11 mouse cellular contexts compared by ENCODE assay signal in the genomic region with DNA sequence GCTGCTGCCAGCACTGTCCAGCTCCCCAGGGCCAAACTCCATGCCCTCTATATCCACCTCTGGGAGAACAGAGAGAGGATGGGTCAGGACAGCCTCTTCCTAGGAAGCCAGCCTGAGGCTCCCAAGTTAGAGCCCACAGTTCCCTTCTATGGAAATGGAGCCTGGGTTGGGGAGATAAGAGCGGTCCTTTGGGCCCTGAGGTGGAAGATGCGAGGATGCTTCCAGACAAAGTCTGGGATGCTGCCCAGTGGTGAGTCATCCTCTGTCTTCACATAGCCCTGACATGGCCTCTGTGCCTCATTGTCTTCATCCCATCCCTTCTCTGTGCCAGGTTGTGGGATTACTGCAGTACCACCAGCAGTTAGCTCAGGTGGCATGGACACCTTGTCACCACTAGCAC. TPM values are rescaled to one million over a fixed set of nuclear protein-coding genes. Genes with fewer than 3 reads are reported as not detected.
A peak's percentile ranks its signal among the peaks of the same experiment; 100 is the strongest.
DNase-seq lines count a peak whose midpoint lies in the region; TF ChIP-seq lines count a peak whose summit lies in the region.
"Had no signal": no experiment of that assay in that cellular context is flagged by ENCODE, and none has a peak within 500 bp of the region (broad histone marks: within the 10 kb centered on the region; RNA-seq: fewer than 3 reads in every experiment).

No protein-coding gene starts in this region.

- DNase-seq in left cerebral cortex, adult 2 months (ENCODE audit: extremely low spot score in 1 of 2, low spot score in 2 of 2): peak; percentile 7 to 12
- no peak for DNase-seq in left cerebral cortex, adult 8-10 months (ENCODE audit: low spot score in 2 of 2)
- DNase-seq in urinary bladder, postnatal 25 days (ENCODE audit: low spot score): peak; percentile 3
- DNase-seq in urinary bladder, adult 18-20 months (ENCODE audit: low spot score in 2 of 2): no peak
- DNase-seq in cerebellum, adult 9-11 months: peak; percentile 73
- DNase-seq in embryo, embryonic 9.5 days (ENCODE audit: extremely low spot score): no peak
- no peak for DNase-seq in lung, postnatal 10 days
- DNase-seq: gastrocnemius, postnatal 10 days; liver had no signal

- no peak overlapping the region for H3K4me3 ChIP-seq in left cerebral cortex, adult 2 months
- H3K4me3 ChIP-seq: forebrain, embryonic 15.5 days; heart, embryonic 13.5 days had no signal

- intact Hi-C loops in left cerebral cortex, adult 2 months (cut with DNase I): no loop called here

- no peak for TF ChIP-seq CTCF in left cerebral cortex, adult 2 months (IDR thresholded peaks at IDR 0.05)

- H3K27ac ChIP-seq in left cerebral cortex, adult 2 months: peak overlapping the region; percentile 28; the same call in 1 of the 2 replicates
- H3K27ac ChIP-seq: forebrain, embryonic 15.5 days; heart, embryonic 13.5 days had no signal

RNA-seq across cellular contexts. Expression of a gene that starts 7.8 kb away (rescaled TPM):
- total RNA-seq in left cerebral cortex, adult 2 months (2021): 1 to 10 TPM; 7.7 to 8.5 TPM
- total RNA-seq in left cerebral cortex, adult 8-10 months (2022): 10 to 100 TPM in 1 of 4 experiments, 1 to 10 TPM in 3; 7.1 to 12.4 (median 7.4) TPM

RNA-seq across cellular contexts. Expression of a gene that starts 7.8 kb away (rescaled TPM):
- 1 to 10 TPM; 2.1 to 2.3 TPM for total RNA-seq in left cerebral cortex, adult 2 months (2021)
- total RNA-seq in left cerebral cortex, adult 8-10 months (2022): 1 to 10 TPM in 2 of 4 experiments, under 1 TPM in 2; 0.80 to 2.5 (median 1.3) TPM

RNA-seq across cellular contexts. Expression of a gene that starts 10.4 kb away (rescaled TPM):
- 10 to 100 TPM; 82.6 to 91.1 TPM for total RNA-seq in left cerebral cortex, adult 2 months (2021)
- 10 to 100 TPM; 68.7 to 79.4 (median 72.7) TPM for total RNA-seq in left cerebral cortex, adult 8-10 months (2022)

Comparison
In these comparisons a context has a peak if more than half of its experiments do, and no peak if none do; other contexts are left out.
1. DNase-seq: peak in left cerebral cortex, adult 2 months (2 of 2), urinary bladder, postnatal 25 days (single experiment) and cerebellum, adult 9-11 months (single experiment); none in left cerebral cortex, adult 8-10 months (0 of 2), urinary bladder, adult 18-20 months (0 of 2), embryo, embryonic 9.5 days (single experiment) and lung, postnatal 10 days (single experiment).